Mouse (Mus musculus) liver, adult 2 months (tissue): ENCODE data around the gene Sec61g.

ENCODE experiments used
- CTCF ChIP-seq: fragments of 200-500 bp; IDR thresholded peaks from 2 replicates; pipeline ENCODE4 v1.5.1; 2011; ENCODE audit warnings: low read depth, low read length, control low read depth
- POLR2A ChIP-seq: fragments of 200-500 bp; IDR thresholded peaks from 2 replicates; pipeline ENCODE4 v1.6.1; 2011; ENCODE audit warnings: low read length, control low read depth; ENCODE audit not compliant: insufficient read depth; ENCODE audit errors: extremely low read depth

GRCm38 (mm10) chr11:16546421-16547163 lies 38.3 kb upstream of the Sec61g start:
- TF ChIP-seq CTCF = no peak
- no peak for TF ChIP-seq POLR2A
